Mouse (Mus musculus) neural tube, embryonic 11.5 days (tissue): Measurements from ENCODE around the gene Tnfaip2. TPM values are rescaled to one million over a fixed set of nuclear protein-coding genes. Genes with fewer than 3 reads are reported as not detected.

Experiments
- ATAC-seq: fragments of 200-750 bp; cut with Nextera tagmentation; 2 replicates; pipeline ENCODE4 v1.8.0; 2017; ENCODE audit warnings: moderate number of reproducible peaks, mild to moderate bottlenecking, moderate TSS enrichment, moderate library complexity; ENCODE audit not compliant: insufficient read depth, low FRiP score, low TSS enrichment
- DNase-seq: peaks from one replicate; pipeline ENCODE4 v3.0.0-alpha.2; 2015; ENCODE audit warnings: low spot score
- H3K27ac ChIP-seq: fragments of 300-500 bp; sonication (generic); 2 replicates; pipeline ENCODE4 v1.5.1; 2014; ENCODE audit warnings: low read depth, mild to moderate bottlenecking, low read length
- H3K27me3 ChIP-seq: fragments of 300-500 bp; sonication (generic); 2 replicates; pipeline ENCODE4 v1.6.1; 2014; ENCODE audit warnings: mild to moderate bottlenecking, low read length, mixed read lengths; ENCODE audit not compliant: control insufficient read depth, insufficient read depth
- H3K36me3 ChIP-seq: fragments of 300-500 bp; sonication (generic); 2 replicates; pipeline ENCODE4 v1.6.1; 2014; ENCODE audit warnings: mild to moderate bottlenecking, low read length, moderate library complexity, mixed read lengths; ENCODE audit not compliant: control insufficient read depth, insufficient read depth
- H3K4me1 ChIP-seq: fragments of 300-500 bp; sonication (generic); 2 replicates; pipeline ENCODE4 v1.6.1; 2014; ENCODE audit warnings: low read length, mixed read lengths; ENCODE audit not compliant: control insufficient read depth, insufficient read depth
- H3K4me2 ChIP-seq: fragments of 300-500 bp; sonication (generic); 2 replicates; pipeline ENCODE4 v1.6.1; 2014; ENCODE audit warnings: low read depth, mild to moderate bottlenecking, moderate library complexity
- H3K4me3 ChIP-seq: fragments of 300-500 bp; sonication (generic); 2 replicates; pipeline ENCODE4 v1.5.1; 2014; ENCODE audit warnings: low read depth, low read length
- H3K9ac ChIP-seq: fragments of 300-500 bp; sonication (generic); 2 replicates; pipeline ENCODE4 v1.6.1; 2014; ENCODE audit warnings: mild to moderate bottlenecking, low read length
- H3K9me3 ChIP-seq: fragments of 300-500 bp; sonication (generic); 2 replicates; pipeline ENCODE4 v1.6.1; 2016; ENCODE audit warnings: low read length; ENCODE audit not compliant: control insufficient read depth
- WGBS: fragments of 180-500 bp; shearing (Covaris S2); extraction: QIAGEN DNeasy Blood & Tissue Kit; methylation state at CpG from one replicate; pipeline ENCODE4 v1.1.7; 2014; 5-methylcytosine and 5-hydroxymethylcytosine counted together
- polyA plus RNA-seq: library from polyadenylated mRNA; unstranded; fragments of >200 nt; fragmentation: Nextera tagmentation; extraction: Ambion mirVana; gene quantifications from 2 replicates; pipeline ENCODE4 v1.2.1, GENCODE M21; 2014

Tnfaip2 gene
- polyA plus RNA-seq, 1 experiment from 2014 or later, result 3.7 TPM

GRCm38 (mm10) chr12:111447350-111447749, 5.1 kb downstream of the Tnfaip2 start:
- Histone ChIP-seq H3K9ac (no peak overlapping the region), H3K4me1 (peaks cover 6% of the 10 kb centered on the region; the same call in 1 of the 2 replicates), H3K9me3 (no peaks in the 10 kb centered on the region), H3K4me2 (no peak overlapping the region), H3K36me3 (no peaks in the 10 kb centered on the region), H3K4me3 (0 out of 2 replicates have a peak overlapping the region, but pooled peaks have one; percentile 2), H3K27me3 (peaks cover 93% of the 10 kb centered on the region), H3K27ac (no peak overlapping the region)
- 16% methylated on average over 9 of the region's 9 CpGs for WGBS
- ATAC-seq, result no peak
- no peak for DNase-seq

- no peak overlapping the region for H3K4me2 ChIP-seq
- no peaks in the 10 kb centered on the region for H3K36me3 ChIP-seq
- no peaks in the 10 kb centered on the region for H3K4me1 ChIP-seq
- H3K9ac ChIP-seq, result no peak overlapping the region
- peaks cover 86% of the 10 kb centered on the region for H3K27me3 ChIP-seq
- ATAC-seq (no peak), DNase-seq (no peak)
- no peak overlapping the region for H3K27ac ChIP-seq
- 10% methylated on average over 22 of the region's 22 CpGs for WGBS
- no peaks in the 10 kb centered on the region for H3K9me3 ChIP-seq
- no peak overlapping the region for H3K4me3 ChIP-seq
Observed at GRCm38 (mm10) chr12:111447898-111448760, 5.9 kb downstream of the Tnfaip2 start.

GRCm38 (mm10) chr12:111448931-111449705, 6.8 kb downstream of the Tnfaip2 start:
- Histone ChIP-seq H3K9ac (no peak overlapping the region), H3K27ac (no peak overlapping the region), H3K27me3 (peaks cover 76% of the 10 kb centered on the region), H3K4me1 (no peaks in the 10 kb centered on the region), H3K4me2 (no peak overlapping the region), H3K36me3 (no peaks in the 10 kb centered on the region), H3K9me3 (no peaks in the 10 kb centered on the region), H3K4me3 (no peak overlapping the region)
- WGBS, result 11% methylated on average over 14 of the region's 14 CpGs
- no peak for ATAC-seq
- no peak for DNase-seq

- Histone ChIP-seq H3K36me3 (no peaks in the 10 kb centered on the region), H3K27me3 (peaks cover 67% of the 10 kb centered on the region), H3K4me1 (no peaks in the 10 kb centered on the region), H3K4me2 (no peak overlapping the region), H3K4me3 (no peak overlapping the region), H3K9me3 (no peaks in the 10 kb centered on the region), H3K27ac (no peak overlapping the region), H3K9ac (no peak overlapping the region)
- WGBS, result 52% methylated on average over 6 of the region's 6 CpGs
- ATAC-seq, result no peak
- no peak for DNase-seq
Observed at GRCm38 (mm10) chr12:111450359-111450758, 8.1 kb downstream of the Tnfaip2 start.

- H3K9ac ChIP-seq, result no peak overlapping the region
- H3K4me2 ChIP-seq, result no peak overlapping the region
- no peaks in the 10 kb centered on the region for H3K9me3 ChIP-seq
- no peak overlapping the region for H3K4me3 ChIP-seq
- H3K36me3 ChIP-seq, result no peaks in the 10 kb centered on the region
- DNase-seq (no peak), ATAC-seq (no peak)
- H3K27me3 ChIP-seq, result peaks cover 55% of the 10 kb centered on the region
- WGBS, result 83% methylated on average over 7 of the region's 7 CpGs
- no peak overlapping the region for H3K27ac ChIP-seq
- no peaks in the 10 kb centered on the region; the same call in 1 of the 2 replicates for H3K4me1 ChIP-seq
Observed at GRCm38 (mm10) chr12:111451561-111451960, 9.3 kb downstream of the Tnfaip2 start.

- Histone ChIP-seq H3K4me2 (no peak overlapping the region), H3K36me3 (no peaks in the 10 kb centered on the region), H3K4me1 (no peaks in the 10 kb centered on the region; the same call in 1 of the 2 replicates), H3K9ac (peak overlapping the region; percentile 2; the same call in 1 of the 2 replicates), H3K27ac (no peak overlapping the region), H3K27me3 (peaks cover 33% of the 10 kb centered on the region), H3K9me3 (no peaks in the 10 kb centered on the region), H3K4me3 (no peak overlapping the region)
- no peak for DNase-seq
- WGBS, result 48% methylated on average over 4 of the region's 4 CpGs
- no peak for ATAC-seq
Observed at GRCm38 (mm10) chr12:111454021-111454420, 11.8 kb downstream of the Tnfaip2 start.

- DNase-seq, result no peak
- peaks cover 26% of the 10 kb centered on the region for H3K27me3 ChIP-seq
- no peak for ATAC-seq
- no peaks in the 10 kb centered on the region; the same call in 1 of the 2 replicates for H3K4me1 ChIP-seq
- WGBS, result 70% methylated on average over 10 of the region's 10 CpGs
- H3K4me3 ChIP-seq, result no peak overlapping the region
- H3K9ac ChIP-seq, result no peak overlapping the region
- H3K9me3 ChIP-seq, result no peaks in the 10 kb centered on the region
- H3K4me2 ChIP-seq, result no peak overlapping the region
- no peak overlapping the region for H3K27ac ChIP-seq
- no peaks in the 10 kb centered on the region for H3K36me3 ChIP-seq
Observed at GRCm38 (mm10) chr12:111454543-111455280, 12.4 kb downstream of the Tnfaip2 start.

- no peaks in the 10 kb centered on the region; the same call in 1 of the 2 replicates for H3K4me1 ChIP-seq
- DNase-seq (no peak), ATAC-seq (no peak)
- no peaks in the 10 kb centered on the region for H3K9me3 ChIP-seq
- H3K27me3 ChIP-seq, result peaks cover 19% of the 10 kb centered on the region
- H3K36me3 ChIP-seq, result no peaks in the 10 kb centered on the region
- H3K9ac ChIP-seq, result no peak overlapping the region
- WGBS, result 74% methylated on average over 12 of the region's 12 CpGs
- no peak overlapping the region for H3K27ac ChIP-seq
- no peak overlapping the region for H3K4me3 ChIP-seq
- no peak overlapping the region for H3K4me2 ChIP-seq
Observed at GRCm38 (mm10) chr12:111455311-111455846, 13.1 kb downstream of the Tnfaip2 start.
